Mouse (Mus musculus): ENCODE data around the gene BC052040. TPM values are rescaled to one million over a fixed set of nuclear protein-coding genes. Genes with fewer than 3 reads are reported as not detected.

BC052040 gene
- polyA plus RNA-seq, 1 experiment from 2014 or later, result 12.2 TPM

GRCm38 (mm10) chr2:115660213-115661120 lies 79.0 kb downstream of the BC052040 start:
- Histone ChIP-seq H3K4me2 (no peak overlapping the region), H3K9ac (no peak overlapping the region), H3K27me3 (no peaks in the 10 kb centered on the region), H3K27ac (no peak overlapping the region), H3K36me3 (no peaks in the 10 kb centered on the region), H3K4me1 (peaks cover 5% of the 10 kb centered on the region; the same call in 1 of the 2 replicates), H3K4me3 (no peak overlapping the region), H3K9me3 (no peaks in the 10 kb centered on the region)
- ATAC-seq (ENCODE audit: insufficient number of reproducible peaks, insufficient read depth, low FRiP score, low TSS enrichment, low read depth), result no peak
- WGBS, result 78% methylated on average over 6 of the region's 6 CpGs

- Histone ChIP-seq H3K9me3 (no peaks in the 10 kb centered on the region), H3K4me1 (no peaks in the 10 kb centered on the region), H3K27me3 (no peaks in the 10 kb centered on the region), H3K4me2 (no peak overlapping the region), H3K27ac (no peak overlapping the region), H3K9ac (no peak overlapping the region), H3K4me3 (no peak overlapping the region), H3K36me3 (no peaks in the 10 kb centered on the region)
- ATAC-seq (ENCODE audit: insufficient number of reproducible peaks, insufficient read depth, low FRiP score, low TSS enrichment, low read depth), result no peak
- WGBS, result 73% methylated on average over 2 of the region's 2 CpGs
Measured at GRCm38 (mm10) chr2:115667516-115667915, 86.0 kb downstream of the BC052040 start.

GRCm38 (mm10) chr2:115673054-115673660 lies 91.6 kb downstream of the BC052040 start:
- Histone ChIP-seq H3K4me3 (no peak overlapping the region), H3K4me2 (no peak overlapping the region)
- 90% methylated on average over 7 of the region's 7 CpGs for WGBS

GRCm38 (mm10) chr2:115678786-115679185 lies 97.3 kb downstream of the BC052040 start:
- Histone ChIP-seq H3K27me3 (no peaks in the 10 kb centered on the region), H3K4me2 (no peak overlapping the region), H3K27ac (no peak overlapping the region), H3K9ac (no peak overlapping the region), H3K4me1 (no peaks in the 10 kb centered on the region), H3K4me3 (no peak overlapping the region), H3K36me3 (no peaks in the 10 kb centered on the region), H3K9me3 (no peaks in the 10 kb centered on the region)
- WGBS, result 81% methylated on average over 5 of the region's 5 CpGs
- ATAC-seq (ENCODE audit: insufficient number of reproducible peaks, insufficient read depth, low FRiP score, low TSS enrichment, low read depth), result no peak

More at GRCm38 (mm10) chr2:115673054-115673660, 91.6 kb downstream of the BC052040 start:
- no peak overlapping the region for H3K9ac ChIP-seq
- H3K9me3 ChIP-seq, result no peaks in the 10 kb centered on the region
- no peaks in the 10 kb centered on the region for H3K27me3 ChIP-seq
- H3K4me1 ChIP-seq, result no peaks in the 10 kb centered on the region
- H3K27ac ChIP-seq, result no peak overlapping the region
- no peak for ATAC-seq (ENCODE audit: insufficient number of reproducible peaks, insufficient read depth, low FRiP score, low TSS enrichment, low read depth)
- H3K36me3 ChIP-seq, result no peaks in the 10 kb centered on the region

- no peak for ATAC-seq (ENCODE audit: insufficient number of reproducible peaks, insufficient read depth, low FRiP score, low TSS enrichment, low read depth)
- Histone ChIP-seq H3K27ac (no peak overlapping the region), H3K4me1 (no peaks in the 10 kb centered on the region), H3K27me3 (no peaks in the 10 kb centered on the region), H3K9ac (no peak overlapping the region), H3K9me3 (no peaks in the 10 kb centered on the region), H3K4me2 (no peak overlapping the region), H3K4me3 (no peak overlapping the region), H3K36me3 (no peaks in the 10 kb centered on the region)
- 86% methylated on average over 3 of the region's 3 CpGs for WGBS
Measured at GRCm38 (mm10) chr2:115685250-115685649, 103.7 kb downstream of the BC052040 start.

GRCm38 (mm10) chr2:115687612-115688011 lies 106.1 kb downstream of the BC052040 start:
- ATAC-seq (ENCODE audit: insufficient number of reproducible peaks, insufficient read depth, low FRiP score, low TSS enrichment, low read depth), result no peak
- Histone ChIP-seq H3K9me3 (no peaks in the 10 kb centered on the region), H3K4me2 (no peak overlapping the region), H3K27ac (no peak overlapping the region), H3K4me3 (no peak overlapping the region), H3K27me3 (no peaks in the 10 kb centered on the region), H3K9ac (no peak overlapping the region), H3K4me1 (no peaks in the 10 kb centered on the region), H3K36me3 (no peaks in the 10 kb centered on the region)
- 91% methylated on average over 4 of the region's 4 CpGs for WGBS

- Histone ChIP-seq H3K4me3 (no peak overlapping the region), H3K27ac (no peak overlapping the region), H3K27me3 (no peaks in the 10 kb centered on the region), H3K4me2 (no peak overlapping the region), H3K4me1 (no peaks in the 10 kb centered on the region), H3K9me3 (no peaks in the 10 kb centered on the region), H3K9ac (no peak overlapping the region), H3K36me3 (no peaks in the 10 kb centered on the region)
- 86% methylated on average over 6 of the region's 6 CpGs for WGBS
- ATAC-seq (ENCODE audit: insufficient number of reproducible peaks, insufficient read depth, low FRiP score, low TSS enrichment, low read depth), result no peak
Measured at GRCm38 (mm10) chr2:115688282-115688681, 106.8 kb downstream of the BC052040 start.

GRCm38 (mm10) chr2:115693841-115694240 lies 112.3 kb downstream of the BC052040 start:
- no peaks in the 10 kb centered on the region for H3K27me3 ChIP-seq
- 66% methylated on average over 3 of the region's 3 CpGs for WGBS
- H3K9ac ChIP-seq, result no peak overlapping the region
- no peaks in the 10 kb centered on the region for H3K4me1 ChIP-seq
- H3K27ac ChIP-seq, result no peak overlapping the region
- ATAC-seq (ENCODE audit: insufficient number of reproducible peaks, insufficient read depth, low FRiP score, low TSS enrichment, low read depth), result no peak
- H3K9me3 ChIP-seq, result no peaks in the 10 kb centered on the region
- H3K36me3 ChIP-seq, result no peaks in the 10 kb centered on the region
- H3K4me2 ChIP-seq, result no peak overlapping the region
- H3K4me3 ChIP-seq, result no peak overlapping the region

GRCm38 (mm10) chr2:115694386-115694785 lies 112.9 kb downstream of the BC052040 start:
- Histone ChIP-seq H3K27me3 (no peaks in the 10 kb centered on the region), H3K4me1 (no peaks in the 10 kb centered on the region), H3K9me3 (no peaks in the 10 kb centered on the region), H3K4me2 (no peak overlapping the region), H3K9ac (no peak overlapping the region), H3K36me3 (no peaks in the 10 kb centered on the region), H3K27ac (no peak overlapping the region), H3K4me3 (no peak overlapping the region)
- ATAC-seq (ENCODE audit: insufficient number of reproducible peaks, insufficient read depth, low FRiP score, low TSS enrichment, low read depth), result no peak
- WGBS, result 78% methylated on average over 6 of the region's 6 CpGs

GRCm38 (mm10) chr2:115699032-115699431 lies 117.5 kb downstream of the BC052040 start:
- no peak for ATAC-seq (ENCODE audit: insufficient number of reproducible peaks, insufficient read depth, low FRiP score, low TSS enrichment, low read depth)

GRCm38 (mm10) chr2:115702610-115703009 lies 121.1 kb downstream of the BC052040 start:
- no peak overlapping the region for H3K27ac ChIP-seq
- H3K36me3 ChIP-seq, result 0 out of 2 replicates have a peak, but pooled peaks cover 6% of the 10 kb centered on the region
- no peak for ATAC-seq (ENCODE audit: insufficient number of reproducible peaks, insufficient read depth, low FRiP score, low TSS enrichment, low read depth)
- no peaks in the 10 kb centered on the region for H3K27me3 ChIP-seq
- H3K4me1 ChIP-seq, result no peaks in the 10 kb centered on the region
- WGBS, result 66% methylated on average over 5 of the region's 5 CpGs
- H3K9ac ChIP-seq, result no peak overlapping the region
- H3K4me3 ChIP-seq, result no peak overlapping the region
- no peaks in the 10 kb centered on the region for H3K9me3 ChIP-seq
- H3K4me2 ChIP-seq, result no peak overlapping the region

More at GRCm38 (mm10) chr2:115699032-115699431, 117.5 kb downstream of the BC052040 start:
- Histone ChIP-seq H3K9ac (no peak overlapping the region), H3K4me3 (no peak overlapping the region), H3K4me1 (no peaks in the 10 kb centered on the region), H3K4me2 (no peak overlapping the region), H3K36me3 (0 out of 2 replicates have a peak, but pooled peaks cover 6% of the 10 kb centered on the region), H3K27me3 (no peaks in the 10 kb centered on the region), H3K27ac (no peak overlapping the region), H3K9me3 (no peaks in the 10 kb centered on the region)
- 77% methylated on average over 5 of the region's 5 CpGs for whole genome bisulfite sequencing

- no peaks in the 10 kb centered on the region for H3K4me1 ChIP-seq
- H3K4me3 ChIP-seq, result no peak overlapping the region
- H3K4me2 ChIP-seq, result no peak overlapping the region
- 0 out of 2 replicates have a peak, but pooled peaks cover 5% of the 10 kb centered on the region for H3K36me3 ChIP-seq
- H3K9me3 ChIP-seq, result 0 out of 2 replicates have a peak, but pooled peaks cover 7% of the 10 kb centered on the region
- 68% methylated on average over 5 of the region's 5 CpGs for WGBS
- no peak overlapping the region for H3K27ac ChIP-seq
- H3K27me3 ChIP-seq, result no peaks in the 10 kb centered on the region
- no peak for ATAC-seq (ENCODE audit: insufficient number of reproducible peaks, insufficient read depth, low FRiP score, low TSS enrichment, low read depth)
- no peak overlapping the region for H3K9ac ChIP-seq
Measured at GRCm38 (mm10) chr2:115717535-115717934, 136.0 kb downstream of the BC052040 start.
